Mouse (Mus musculus) midbrain, embryonic 14.5 days (tissue): ENCODE measurements around the gene Tns1. TPM values are rescaled to one million over a fixed set of nuclear protein-coding genes. Genes with fewer than 3 reads are reported as not detected.

Source experiments
- ATAC-seq: fragments of 200-750 bp; cut with Nextera tagmentation; 2 replicates; pipeline ENCODE4 v1.8.0; 2017; ENCODE audit warnings: moderate number of reproducible peaks, moderate library complexity; ENCODE audit not compliant: low FRiP score, low TSS enrichment
- DNase-seq: peaks from one replicate; pipeline ENCODE4 v3.0.0-alpha.2; 2015
- H3K27ac ChIP-seq: fragments of 300-500 bp; sonication (generic); replicated peaks from 2 replicates; pipeline ENCODE4 v1.5.1; 2014; ENCODE audit warnings: mild to moderate bottlenecking, low read depth, low read length, moderate library complexity
- H3K27me3 ChIP-seq: fragments of 300-500 bp; sonication (generic); 2 replicates; pipeline ENCODE4 v1.6.1; 2014; ENCODE audit warnings: low read length, control low read depth, mixed read lengths; ENCODE audit not compliant: control insufficient read depth, insufficient read depth
- H3K36me3 ChIP-seq: fragments of 300-500 bp; sonication (generic); 2 replicates; pipeline ENCODE4 v1.6.1; 2014; ENCODE audit warnings: low read length, control low read depth; ENCODE audit not compliant: control insufficient read depth, insufficient read depth
- H3K4me1 ChIP-seq: fragments of 300-500 bp; sonication (generic); 2 replicates; pipeline ENCODE4 v1.6.1; 2014; ENCODE audit warnings: mild to moderate bottlenecking, antibody characterized with exemption, low read length, control low read depth; ENCODE audit not compliant: control insufficient read depth, insufficient read depth
- H3K4me2 ChIP-seq: fragments of 300-500 bp; sonication (generic); 2 replicates; pipeline ENCODE4 v1.6.1; 2014; ENCODE audit warnings: mild to moderate bottlenecking, low read length, moderate library complexity
- H3K4me3 ChIP-seq: fragments of 300-500 bp; sonication (generic); replicated peaks from 2 replicates; pipeline ENCODE4 v1.5.1; 2014; ENCODE audit warnings: low read depth, low read length
- H3K9ac ChIP-seq: fragments of 300-500 bp; sonication (generic); replicated peaks from 2 replicates; pipeline ENCODE4 v1.6.1; 2014; ENCODE audit warnings: mild to moderate bottlenecking, low read length, moderate library complexity
- H3K9me3 ChIP-seq: fragments of 300-500 bp; sonication (generic); 2 replicates; pipeline ENCODE4 v1.6.1; 2016; ENCODE audit warnings: low read length, control low read depth, mixed read lengths; ENCODE audit not compliant: control insufficient read depth
- WGBS: fragments of 180-500 bp; shearing (Covaris S2); extraction: QIAGEN DNeasy Blood & Tissue Kit; methylation state at CpG from one replicate; pipeline ENCODE4 v1.1.7; 2014; 5-methylcytosine and 5-hydroxymethylcytosine counted together
- polyA plus RNA-seq: library from polyadenylated mRNA; unstranded; fragments of >200 nt; fragmentation: Nextera tagmentation; extraction: Ambion mirVana; gene quantifications from 2 replicates; pipeline ENCODE4 v1.2.1, GENCODE M21; 2014

Tns1 gene
- polyA plus RNA-seq, 1 experiment from 2014 or later, result 11.0 TPM

DNA sequence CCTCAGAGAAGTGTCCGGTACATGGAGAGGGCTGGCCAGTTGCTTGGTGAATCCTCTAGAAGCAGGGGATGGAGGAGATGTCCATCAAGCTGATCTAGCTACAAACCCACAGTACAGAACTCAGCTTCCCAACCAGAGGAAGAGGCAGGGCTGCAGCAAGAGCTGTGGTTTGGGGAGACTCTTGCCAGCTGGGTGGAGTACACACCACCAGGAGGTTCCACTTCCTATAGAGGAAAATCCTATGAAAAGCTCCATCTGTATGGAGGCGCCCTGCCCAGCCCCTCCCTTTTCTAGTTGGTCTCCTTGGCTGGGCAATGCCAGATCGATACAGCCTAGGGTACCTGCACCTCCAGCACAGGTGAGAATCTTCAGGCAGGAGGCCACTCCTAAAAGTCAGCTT, 57.7 kb downstream of the Tns1 start:
- Histone ChIP-seq H3K27ac (no peak overlapping the region), H3K4me1 (peaks cover 9% of the 10 kb centered on the region), H3K9ac (no peak overlapping the region), H3K36me3 (no peaks in the 10 kb centered on the region), H3K4me2 (no peak overlapping the region), H3K9me3 (no peaks in the 10 kb centered on the region), H3K27me3 (no peaks in the 10 kb centered on the region), H3K4me3 (no peak overlapping the region)
- 75% methylated on average over 3 of the region's 3 CpGs for WGBS
- ATAC-seq (no peak), DNase-seq (no peak)

DNA sequence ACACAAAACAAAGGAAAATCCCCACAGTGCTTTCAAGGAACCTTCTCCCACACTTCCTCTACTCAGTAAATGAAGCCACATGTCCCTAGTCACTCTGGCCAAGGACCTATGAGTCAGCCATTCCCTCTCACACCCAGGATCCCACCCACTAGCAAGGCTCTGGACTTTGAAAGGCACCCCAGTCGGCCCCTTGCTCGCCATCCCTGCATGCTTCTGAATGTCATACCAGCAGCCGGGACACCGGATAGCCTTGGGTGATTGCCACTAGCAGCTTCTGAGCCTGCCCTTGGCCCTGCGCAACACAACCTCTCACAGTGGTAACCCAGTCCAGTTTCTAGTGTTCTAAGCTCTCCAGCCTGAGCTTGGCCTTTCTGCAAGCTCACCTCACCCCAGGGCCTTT, 58.2 kb downstream of the Tns1 start:
- H3K27ac ChIP-seq, result no peak overlapping the region
- H3K4me1 ChIP-seq, result peaks cover 9% of the 10 kb centered on the region
- H3K9ac ChIP-seq, result no peak overlapping the region
- ATAC-seq, result no peak
- H3K4me2 ChIP-seq, result no peak overlapping the region
- H3K9me3 ChIP-seq, result no peaks in the 10 kb centered on the region
- DNase-seq, result no peak
- no peak overlapping the region for H3K4me3 ChIP-seq
- 95% methylated on average over 5 of the region's 5 CpGs for WGBS
- H3K27me3 ChIP-seq, result no peaks in the 10 kb centered on the region
- no peaks in the 10 kb centered on the region for H3K36me3 ChIP-seq

DNA sequence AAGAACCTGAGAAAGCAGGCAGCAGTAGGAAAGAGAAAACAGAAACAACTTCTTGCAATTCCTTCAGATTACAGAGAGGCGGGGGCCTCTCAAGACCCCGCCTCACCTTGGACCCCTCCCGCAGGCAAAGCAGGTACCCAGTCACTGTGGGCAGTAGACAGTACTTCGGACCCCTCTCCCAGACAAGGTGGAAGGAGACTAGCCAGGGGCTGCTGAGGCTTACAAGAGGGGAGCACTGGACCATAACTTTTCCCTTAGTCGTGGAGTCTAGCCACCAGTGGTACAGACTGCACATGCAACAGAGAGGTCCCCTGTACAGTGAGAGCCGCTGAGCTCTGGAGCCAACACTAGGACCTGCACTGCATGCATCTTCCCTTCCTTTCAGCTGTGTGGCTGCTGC, 64.2 kb downstream of the Tns1 start:
- no peaks in the 10 kb centered on the region for H3K36me3 ChIP-seq
- no peaks in the 10 kb centered on the region for H3K27me3 ChIP-seq
- H3K9me3 ChIP-seq, result no peaks in the 10 kb centered on the region
- H3K4me1 ChIP-seq, result no peaks in the 10 kb centered on the region
- no peak overlapping the region for H3K9ac ChIP-seq
- 79% methylated on average over 6 of the region's 6 CpGs for WGBS
- no peak overlapping the region for H3K4me3 ChIP-seq
- no peak for ATAC-seq
- no peak overlapping the region for H3K4me2 ChIP-seq
- no peak for DNase-seq
- H3K27ac ChIP-seq, result no peak overlapping the region

DNA sequence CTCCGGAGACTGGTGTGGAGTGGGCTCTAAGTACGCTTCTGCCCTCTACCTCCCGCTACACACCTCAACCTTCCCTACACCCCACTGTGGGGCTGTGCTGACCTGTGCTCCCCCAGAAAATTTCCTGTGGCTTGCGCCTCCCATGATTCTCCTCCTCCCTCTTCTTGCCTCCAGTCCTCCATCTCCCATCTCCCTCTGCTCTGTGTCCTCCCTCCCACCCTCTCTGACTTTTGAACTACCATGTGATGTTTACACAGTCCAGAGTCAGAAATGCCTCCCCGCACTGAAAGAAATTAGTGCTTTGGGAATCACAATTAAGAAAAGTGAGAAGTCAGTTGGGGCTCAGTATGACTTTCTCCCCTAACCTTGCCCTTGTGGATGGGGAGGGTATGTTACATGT, 64.7 kb downstream of the Tns1 start:
- no peaks in the 10 kb centered on the region for H3K9me3 ChIP-seq
- no peak overlapping the region for H3K9ac ChIP-seq
- H3K4me2 ChIP-seq, result no peak overlapping the region
- 92% methylated on average over 5 of the region's 5 CpGs for WGBS
- no peaks in the 10 kb centered on the region for H3K4me1 ChIP-seq
- H3K36me3 ChIP-seq, result no peaks in the 10 kb centered on the region
- H3K27me3 ChIP-seq, result no peaks in the 10 kb centered on the region
- no peak overlapping the region for H3K4me3 ChIP-seq
- H3K27ac ChIP-seq, result no peak overlapping the region
- ATAC-seq (no peak), DNase-seq (no peak)

- H3K4me2 ChIP-seq, result no peak overlapping the region
- no peaks in the 10 kb centered on the region for H3K27me3 ChIP-seq
- H3K4me1 ChIP-seq, result no peaks in the 10 kb centered on the region
- no peak for DNase-seq
- no peak overlapping the region for H3K27ac ChIP-seq
- H3K36me3 ChIP-seq, result no peaks in the 10 kb centered on the region
- WGBS, result 88% methylated on average over 4 of the region's 4 CpGs
- H3K4me3 ChIP-seq, result no peak overlapping the region
- H3K9me3 ChIP-seq, result no peaks in the 10 kb centered on the region
- H3K9ac ChIP-seq, result no peak overlapping the region
- ATAC-seq, result no peak
Measured at GRCm38 (mm10) chr1:74058771-74059170, 65.5 kb downstream of the Tns1 start.

- 82% methylated on average over 4 of the region's 4 CpGs for WGBS
Measured at GRCm38 (mm10) chr1:74058309-74058708, 65.9 kb downstream of the Tns1 start.

GRCm38 (mm10) chr1:74057501-74057900, 66.7 kb downstream of the Tns1 start:
- H3K4me2 ChIP-seq, result no peak overlapping the region
- H3K9me3 ChIP-seq, result no peaks in the 10 kb centered on the region
- ATAC-seq (no peak), DNase-seq (no peak)
- H3K4me1 ChIP-seq, result no peaks in the 10 kb centered on the region
- H3K27me3 ChIP-seq, result no peaks in the 10 kb centered on the region
- no peak overlapping the region for H3K9ac ChIP-seq
- 78% methylated on average over 5 of the region's 5 CpGs for WGBS
- H3K36me3 ChIP-seq, result no peaks in the 10 kb centered on the region
- no peak overlapping the region for H3K27ac ChIP-seq
- H3K4me3 ChIP-seq, result no peak overlapping the region

More at GRCm38 (mm10) chr1:74058309-74058708, 65.9 kb downstream of the Tns1 start:
- DNase-seq (no peak), ATAC-seq (no peak)
- Histone ChIP-seq H3K27me3 (no peaks in the 10 kb centered on the region), H3K4me2 (no peak overlapping the region), H3K4me1 (no peaks in the 10 kb centered on the region), H3K4me3 (no peak overlapping the region), H3K27ac (no peak overlapping the region), H3K9ac (no peak overlapping the region), H3K36me3 (no peaks in the 10 kb centered on the region), H3K9me3 (no peaks in the 10 kb centered on the region)

DNA sequence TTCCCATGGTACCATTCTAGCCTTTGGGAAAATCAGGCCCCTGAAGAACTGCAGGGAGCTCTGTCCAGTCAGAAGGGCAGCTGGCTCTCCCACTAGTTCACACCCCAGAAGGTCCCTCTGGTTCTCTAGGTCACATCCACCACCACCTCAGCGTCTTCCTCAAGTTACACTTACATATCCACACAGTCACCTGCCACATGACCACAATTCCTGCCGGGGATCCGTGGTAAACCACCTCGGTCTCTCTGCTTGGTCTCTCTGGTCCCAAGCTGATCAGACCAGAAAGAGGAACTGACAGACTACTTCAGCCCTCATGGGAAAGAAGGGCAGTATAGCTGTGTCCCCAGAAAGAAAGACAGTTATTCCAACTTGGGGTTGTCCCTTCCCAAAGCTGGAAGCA, 68.7 kb downstream of the Tns1 start:
- Histone ChIP-seq H3K36me3 (no peaks in the 10 kb centered on the region), H3K4me1 (no peaks in the 10 kb centered on the region), H3K9ac (no peak overlapping the region), H3K27ac (no peak overlapping the region), H3K27me3 (no peaks in the 10 kb centered on the region), H3K4me2 (no peak overlapping the region), H3K4me3 (no peak overlapping the region), H3K9me3 (no peaks in the 10 kb centered on the region)
- WGBS, result 88% methylated on average over 4 of the region's 4 CpGs
- ATAC-seq (no peak), DNase-seq (no peak)

DNA sequence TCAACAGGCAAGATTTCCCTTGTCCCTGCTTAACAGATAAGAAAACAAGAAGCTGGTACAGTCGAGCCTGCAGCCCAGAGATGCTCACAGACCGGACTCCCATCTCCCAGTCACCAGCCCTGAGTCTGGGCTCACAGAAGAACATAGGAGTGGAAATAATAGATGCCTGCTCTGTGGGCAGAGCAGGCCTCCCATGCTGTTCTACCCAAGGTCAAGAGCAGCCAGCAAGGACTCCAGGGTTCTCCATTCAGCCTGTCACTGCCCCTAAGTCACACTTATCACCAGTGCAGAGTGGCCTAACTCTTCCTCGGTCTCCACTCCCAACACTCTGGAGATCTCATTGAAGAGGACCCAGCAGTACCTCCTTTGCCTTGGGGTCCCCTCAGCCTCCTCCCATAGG, 69.8 kb downstream of the Tns1 start:
- ATAC-seq (no peak), DNase-seq (no peak)
- no peaks in the 10 kb centered on the region for H3K4me1 ChIP-seq
- H3K4me3 ChIP-seq, result no peak overlapping the region
- WGBS, result 85% methylated on average over 3 of the region's 3 CpGs
- H3K27ac ChIP-seq, result no peak overlapping the region
- H3K4me2 ChIP-seq, result no peak overlapping the region
- H3K9ac ChIP-seq, result no peak overlapping the region
- no peaks in the 10 kb centered on the region for H3K27me3 ChIP-seq
- H3K36me3 ChIP-seq, result no peaks in the 10 kb centered on the region
- H3K9me3 ChIP-seq, result no peaks in the 10 kb centered on the region
